Mouse (Mus musculus) cortical plate, adult 2 months (tissue): ENCODE data around the gene St5.

ENCODE experiments used
- CTCF ChIP-seq: fragments of 200-500 bp; IDR thresholded peaks from 2 replicates; pipeline ENCODE4 v1.5.1; 2011; ENCODE audit warnings: mild to moderate bottlenecking, control low read depth, low read length; ENCODE audit not compliant: insufficient read depth; ENCODE audit errors: extremely low read depth
- POLR2A ChIP-seq: fragments of 200-500 bp; IDR thresholded peaks from 2 replicates; pipeline ENCODE4 v1.6.1; 2011; ENCODE audit warnings: mild to moderate bottlenecking, low read length, control low read depth; ENCODE audit not compliant: insufficient read depth; ENCODE audit errors: extremely low read depth

DNA sequence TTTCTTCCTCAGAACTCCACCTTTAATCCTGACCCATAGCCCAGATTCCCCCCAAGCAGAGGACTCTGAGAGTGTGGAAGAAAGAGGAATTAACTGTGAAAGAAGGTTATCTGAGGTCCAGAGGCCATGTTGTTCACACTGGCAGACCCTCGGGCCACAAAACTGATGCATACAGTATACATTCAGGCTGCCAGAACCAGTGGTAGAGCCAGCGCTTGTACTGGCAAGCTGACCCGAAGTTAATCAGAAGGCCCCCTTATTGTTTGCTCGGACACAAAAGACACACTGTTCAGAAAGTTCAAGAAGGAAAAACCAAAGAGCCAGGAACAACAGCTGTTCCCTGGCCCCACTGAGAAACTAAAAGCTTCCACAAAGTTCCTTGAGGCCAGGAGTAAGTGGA lies 88.5 kb downstream of the St5 start:
- TF ChIP-seq CTCF (no peak), POLR2A (no peak)
